Mouse (Mus musculus): ENCODE data around the gene Cyp4a10.
"Not testable (repeated sequence)": the region's sequence is repeated elsewhere in the genome, so short reads cannot be mapped to it uniquely, and the experiment has no call there.

The Cyp4a10 gene

DNA sequence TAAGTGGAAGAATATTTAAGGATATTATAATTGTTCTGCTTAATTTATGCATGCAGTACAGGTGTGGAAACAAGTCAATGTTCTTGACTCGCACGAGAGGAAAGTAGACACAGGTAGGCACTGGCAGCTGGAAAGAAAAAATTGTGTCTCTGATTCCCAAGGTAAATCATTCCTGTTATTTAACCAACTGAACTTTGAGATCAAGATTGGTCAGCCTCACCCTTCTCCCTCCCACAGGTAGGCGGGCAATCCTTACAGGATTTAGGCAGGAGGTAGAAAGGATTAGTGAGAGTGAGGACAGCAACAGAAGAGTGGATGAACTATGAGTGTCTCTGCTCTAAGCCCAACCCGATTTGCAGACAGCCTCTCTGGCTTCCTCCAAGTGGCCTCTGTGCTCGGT lies at the start of gene Cyp4a10:
Gene Cyp4a10 (plus strand): TSS at position 265 of the 400 bp plus-strand sequence.
- DNase-seq (ENCODE audit: low read depth, low spot score), result not testable (repeated sequence)

- not testable (repeated sequence) for DNase-seq (ENCODE audit: low read depth, low spot score)
Observed at GRCm38 (mm10) chr4:115473585-115473984, 44.5 kb upstream of the Cyp4a10 start.

DNA sequence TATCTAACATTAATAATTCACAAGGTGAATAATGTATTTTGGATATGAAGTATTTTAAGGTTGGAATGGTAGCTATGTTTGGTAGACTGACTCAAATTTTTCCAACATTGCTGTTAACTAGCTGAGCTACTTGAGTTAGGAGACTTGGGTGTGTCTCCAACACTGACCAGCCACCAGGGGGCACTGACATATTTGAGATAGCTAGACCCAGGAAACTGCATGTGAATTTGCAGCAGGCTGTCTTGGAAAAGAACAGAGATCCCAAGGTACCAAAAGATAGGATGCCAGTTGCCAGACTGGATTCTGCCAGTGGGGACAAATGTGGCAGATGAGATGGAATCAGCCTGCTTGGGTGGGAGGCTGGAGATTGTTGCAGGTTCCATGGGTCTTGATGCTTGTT lies 42.0 kb upstream of the Cyp4a10 start:
- peak; percentile 1 for DNase-seq (ENCODE audit: low read depth, low spot score)

DNA sequence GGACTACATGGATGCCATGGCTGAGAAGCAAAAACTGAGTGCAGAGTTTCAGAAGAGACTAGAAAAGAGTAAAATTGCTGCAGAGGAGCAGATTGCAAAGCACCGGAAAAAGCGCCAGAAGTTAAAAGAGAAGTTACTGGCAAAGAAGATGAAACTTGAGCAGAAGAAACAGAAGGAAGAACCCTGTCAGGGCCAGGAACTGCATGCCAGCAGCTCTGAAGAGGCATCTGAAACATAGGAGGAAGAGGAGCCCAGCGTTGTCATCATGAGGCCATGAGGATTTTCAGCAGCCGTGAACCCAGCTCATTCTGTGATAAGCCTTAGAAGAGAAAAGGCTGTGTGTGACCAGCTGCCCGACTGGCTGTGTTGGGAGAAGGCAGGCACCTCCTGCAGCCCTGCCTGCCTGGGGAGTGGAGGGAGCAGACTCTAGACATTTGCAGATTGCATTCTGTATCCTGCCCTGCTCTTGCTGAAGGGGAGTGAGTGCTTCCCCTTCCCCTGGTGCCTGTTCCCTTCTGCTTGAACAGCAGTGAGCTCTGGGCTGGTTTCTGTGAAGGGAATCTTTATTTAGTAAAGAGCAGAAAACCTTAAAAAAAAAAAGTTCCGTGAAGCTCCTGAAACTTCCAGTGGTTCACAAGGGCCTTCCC lies 36.9 kb upstream of the Cyp4a10 start:
- DNase-seq (ENCODE audit: low read depth, low spot score), result peak; percentile 6

DNA sequence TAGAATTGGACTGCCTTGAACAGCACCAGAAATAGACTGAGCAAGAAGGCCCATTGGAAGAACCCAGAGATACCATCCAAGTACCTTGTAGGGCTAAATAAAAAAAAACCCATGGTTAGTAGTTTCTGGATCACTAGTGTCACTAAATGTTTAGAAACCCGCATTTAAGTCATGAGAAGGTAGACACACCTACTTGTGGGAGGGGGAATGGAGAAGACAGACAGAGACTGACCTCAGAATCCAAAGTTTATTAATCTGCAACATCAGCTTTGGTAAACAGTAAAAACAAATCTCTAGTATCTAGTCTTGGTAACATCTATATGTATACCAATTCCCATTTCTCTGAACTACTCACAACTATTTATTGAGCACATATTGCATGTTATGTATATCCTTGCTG lies 22.1 kb upstream of the Cyp4a10 start, which contains the start of gene Cyp4a14:
Gene Cyp4a14 (minus strand): TSS at position 142 of the 400 bp plus-strand sequence.
- DNase-seq (ENCODE audit: low read depth, low spot score), result no peak

- no peak for DNase-seq (ENCODE audit: low read depth, low spot score)
Observed at GRCm38 (mm10) chr4:115497466-115497865, 20.6 kb upstream of the Cyp4a10 start.

DNA sequence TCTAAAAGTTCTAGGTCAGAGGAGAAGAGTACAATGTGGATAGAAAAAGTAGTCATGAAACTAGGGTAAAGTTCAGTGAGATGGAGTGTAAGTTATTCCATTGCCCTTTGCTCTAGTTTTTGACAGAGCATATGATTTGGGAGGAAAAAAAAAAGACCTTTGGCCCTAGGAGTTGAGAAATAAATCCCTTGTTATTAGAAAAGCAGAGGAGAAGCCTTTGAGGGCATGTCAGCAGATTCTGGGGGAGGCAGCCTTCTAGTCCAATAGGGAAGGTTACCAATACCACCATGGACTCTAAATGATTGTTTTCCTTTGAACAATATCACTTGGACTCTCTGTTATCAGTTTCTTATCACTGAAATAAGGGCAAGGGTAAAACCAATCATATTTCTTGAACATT lies 4.1 kb upstream of the Cyp4a10 start:
- not testable (repeated sequence) for DNase-seq (ENCODE audit: low read depth, low spot score)

GRCm38 (mm10) chr4:115519444-115519843 lies 1.4 kb downstream of the Cyp4a10 start:
- no peak for DNase-seq (ENCODE audit: low read depth, low spot score)

DNA sequence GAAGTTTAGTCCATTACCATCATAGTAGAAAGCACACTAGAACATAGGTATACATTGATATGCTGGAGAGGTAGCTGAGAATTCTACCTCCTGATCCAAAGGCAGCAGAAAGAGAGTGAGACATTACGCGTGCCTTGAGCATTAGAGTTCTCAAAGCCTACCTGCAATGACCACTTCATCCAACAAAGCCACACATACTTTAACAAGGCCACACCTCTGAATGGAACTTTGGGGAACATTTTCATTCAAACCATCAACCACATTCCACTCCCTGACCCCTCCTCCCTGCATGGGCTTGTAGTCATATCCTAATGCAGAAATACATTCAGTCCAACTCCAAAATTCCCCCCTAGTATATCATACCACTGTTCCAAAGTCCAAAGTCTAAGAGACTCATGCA lies 3.7 kb downstream of the Cyp4a10 start:
- DNase-seq (ENCODE audit: low read depth, low spot score), result no peak

GRCm38 (mm10) chr4:115545101-115545500 lies 27.0 kb downstream of the Cyp4a10 start:
- DNase-seq (ENCODE audit: low read depth, low spot score), result no peak

DNA sequence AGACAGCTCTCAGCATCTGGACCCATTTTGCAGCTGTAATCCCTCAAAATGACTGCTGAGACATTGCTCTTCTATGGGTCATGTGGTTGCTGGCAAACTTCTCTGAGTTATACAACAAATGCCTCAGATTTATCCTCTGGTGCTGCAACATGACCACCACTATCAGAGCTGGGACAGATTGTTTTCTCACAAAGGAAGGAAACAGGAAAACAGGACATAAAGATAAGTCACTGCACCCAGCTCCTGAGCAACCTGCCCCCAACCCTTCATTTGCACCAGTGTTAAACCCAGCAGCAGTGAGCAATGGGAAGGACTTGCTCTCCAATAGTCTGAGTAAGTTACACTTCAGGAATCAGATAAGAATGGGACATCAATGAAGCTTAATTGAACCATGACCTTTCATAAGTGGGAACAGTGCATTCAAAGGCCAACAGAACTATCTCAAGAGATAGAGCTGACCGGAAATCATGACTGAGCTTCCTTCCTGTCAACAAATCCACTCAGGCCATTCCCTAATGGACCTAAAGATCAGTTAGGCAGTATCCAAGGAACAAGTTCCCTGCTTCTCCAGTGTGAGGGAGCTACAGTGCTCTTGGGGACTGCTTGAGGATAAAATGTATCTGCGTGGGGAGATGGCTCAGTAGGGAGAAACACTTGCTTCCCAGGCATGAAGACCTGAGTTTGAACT lies 28.2 kb downstream of the Cyp4a10 start:
- no peak for DNase-seq (ENCODE audit: low read depth, low spot score)

DNA sequence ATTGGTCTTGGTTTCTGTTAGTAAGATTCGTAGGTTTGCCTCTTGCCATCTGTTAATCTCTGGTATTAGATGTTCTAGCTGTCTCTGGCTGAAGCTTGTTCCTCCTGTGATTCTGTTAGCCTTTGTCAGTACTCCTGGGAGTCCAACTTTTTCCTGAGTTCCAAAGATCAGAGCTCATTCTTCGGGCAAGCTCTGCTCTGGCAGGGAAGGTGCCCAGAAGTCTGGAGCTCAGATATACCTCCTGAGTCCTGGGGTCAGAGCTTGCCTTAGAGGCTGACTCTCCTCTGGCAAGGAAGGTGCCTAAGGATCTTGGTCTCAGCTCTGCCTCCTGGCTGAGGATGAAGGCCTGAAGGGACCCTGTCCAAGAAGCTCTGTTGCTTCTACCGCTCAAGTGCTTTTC lies 34.7 kb downstream of the Cyp4a10 start:
- no peak for DNase-seq (ENCODE audit: low read depth, low spot score)

GRCm38 (mm10) chr4:115555513-115555912 lies 37.4 kb downstream of the Cyp4a10 start:
- DNase-seq (ENCODE audit: low read depth, low spot score), result no peak

DNA sequence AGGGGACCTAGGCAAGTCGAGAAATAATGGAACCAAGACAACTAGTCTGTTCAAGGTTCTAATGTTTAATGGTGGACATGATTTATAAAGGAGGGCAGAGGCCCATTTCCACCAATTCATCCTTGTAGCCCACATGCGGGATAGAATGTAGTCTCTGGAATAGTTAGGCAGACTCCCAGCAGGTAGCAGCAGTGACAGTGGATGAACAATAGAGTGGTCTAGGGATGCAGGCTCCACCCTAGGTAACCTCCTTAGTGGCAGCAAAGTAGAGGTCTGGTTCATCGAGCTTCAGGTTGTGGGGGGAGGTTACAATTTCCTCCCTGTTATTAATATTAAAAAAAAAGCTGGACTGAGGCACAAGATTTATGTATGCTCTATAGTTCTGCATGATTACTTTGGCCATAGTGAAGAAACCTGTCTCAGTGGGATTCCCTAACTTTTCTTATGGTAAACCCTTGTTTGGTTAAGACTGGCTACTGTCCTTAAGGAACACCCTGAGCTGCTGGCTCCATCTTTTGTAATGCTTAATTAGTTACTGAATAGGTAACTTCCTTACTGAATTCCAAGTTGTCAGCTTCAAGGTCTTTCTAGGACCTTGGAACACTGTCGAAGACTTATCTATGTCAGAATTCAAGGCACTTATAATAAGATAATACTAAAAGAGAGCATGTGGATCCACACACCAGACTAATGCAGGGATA lies 39.9 kb downstream of the Cyp4a10 start:
- no peak for DNase-seq (ENCODE audit: low read depth, low spot score)

DNA sequence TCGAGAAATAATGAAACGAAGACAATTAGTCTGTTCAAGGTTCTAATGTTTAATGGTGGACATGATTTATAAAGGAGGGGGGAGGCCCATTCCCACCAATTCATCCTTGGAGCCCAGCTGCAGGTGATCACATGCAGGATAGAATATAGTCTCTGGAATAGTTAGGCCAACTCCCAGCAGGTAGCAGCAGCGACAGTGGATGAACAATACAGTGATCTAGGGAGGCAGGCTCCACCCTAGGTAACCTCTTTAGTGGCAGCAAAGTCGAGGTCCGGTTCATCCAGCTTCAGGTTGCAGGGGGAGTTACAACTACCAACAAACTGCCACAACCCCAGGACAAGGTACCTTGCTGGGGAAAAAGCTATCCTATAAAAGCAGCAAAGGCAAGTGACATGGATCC lies 43.2 kb downstream of the Cyp4a10 start:
- DNase-seq (ENCODE audit: low read depth, low spot score), result not testable (repeated sequence)

- no peak for DNase-seq (ENCODE audit: low read depth, low spot score)
Observed at GRCm38 (mm10) chr4:115563401-115563800, 45.3 kb downstream of the Cyp4a10 start, which contains the start of gene Cyp4a31. Gene Cyp4a31 (plus strand): TSS chr4:115563649.

GRCm38 (mm10) chr4:115564469-115565225 lies 46.6 kb downstream of the Cyp4a10 start:
- DNase-seq (ENCODE audit: low read depth, low spot score), result not testable (repeated sequence)

GRCm38 (mm10) chr4:115575255-115575654 lies 57.2 kb downstream of the Cyp4a10 start:
- DNase-seq (ENCODE audit: low read depth, low spot score), result no peak

GRCm38 (mm10) chr4:115575776-115576175 lies 57.7 kb downstream of the Cyp4a10 start:
- no peak for DNase-seq (ENCODE audit: low read depth, low spot score)

GRCm38 (mm10) chr4:115583036-115583435 lies 65.0 kb downstream of the Cyp4a10 start:
- no peak for DNase-seq (ENCODE audit: low read depth, low spot score)

Measured in telencephalon, adult 2 months (tissue).